Mouse (Mus musculus): ENCODE results near the gene Zfp652. TPM values are rescaled to one million over a fixed set of nuclear protein-coding genes. Genes with fewer than 3 reads are reported as not detected.

The Zfp652 gene
- polyA plus RNA-seq, 1 experiment from 2014 or later = 28.2 TPM

GRCm38 (mm10) chr11:95792950-95793509 lies 80.6 kb downstream of the Zfp652 start:
- peaks cover 8% of the 10 kb centered on the region for H3K4me1 ChIP-seq
- H3K9ac ChIP-seq (replicated peaks) = no peak overlapping the region
- no peak overlapping the region for H3K4me2 ChIP-seq (replicated peaks)
- H3K27me3 ChIP-seq = peaks cover 23% of the 10 kb centered on the region
- H3K36me3 ChIP-seq = no peaks in the 10 kb centered on the region
- H3K27ac ChIP-seq (replicated peaks) = no peak overlapping the region
- WGBS = 91% methylated on average over 8 of the region's 8 CpGs
- H3K4me3 ChIP-seq = no peak overlapping the region
- ATAC-seq (ENCODE audit: low FRiP score, low read depth) = no peak
- no peaks in the 10 kb centered on the region for H3K9me3 ChIP-seq

DNA sequence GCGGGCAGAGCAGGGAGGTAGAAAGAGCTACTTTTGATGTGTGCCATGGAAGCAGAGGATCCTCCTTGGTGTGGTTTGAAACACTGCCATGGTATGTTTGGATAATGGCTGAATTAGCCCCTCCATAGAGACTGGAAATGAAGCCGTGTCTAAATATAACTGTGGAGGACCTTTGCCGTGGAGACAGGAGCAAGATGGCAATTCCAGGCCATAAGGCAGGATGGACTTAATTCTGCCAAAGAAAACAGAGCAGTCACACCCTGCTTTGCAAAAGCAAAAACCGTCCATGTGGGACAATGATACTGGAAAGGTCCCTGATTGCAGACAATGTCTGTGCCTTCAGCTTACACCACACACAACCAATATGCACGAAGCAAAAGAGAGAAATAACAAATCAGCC lies 81.7 kb downstream of the Zfp652 start:
- 71% methylated on average over 5 of the region's 5 CpGs for WGBS
- H3K36me3 ChIP-seq = no peaks in the 10 kb centered on the region
- H3K9me3 ChIP-seq = no peaks in the 10 kb centered on the region
- peaks cover 29% of the 10 kb centered on the region for H3K27me3 ChIP-seq
- H3K4me1 ChIP-seq = peaks cover 8% of the 10 kb centered on the region
- ATAC-seq (ENCODE audit: low FRiP score, low read depth) = no peak
- H3K4me2 ChIP-seq (replicated peaks) = no peak overlapping the region
- no peak overlapping the region for H3K9ac ChIP-seq (replicated peaks)
- H3K27ac ChIP-seq (replicated peaks) = no peak overlapping the region
- H3K4me3 ChIP-seq = no peak overlapping the region

DNA sequence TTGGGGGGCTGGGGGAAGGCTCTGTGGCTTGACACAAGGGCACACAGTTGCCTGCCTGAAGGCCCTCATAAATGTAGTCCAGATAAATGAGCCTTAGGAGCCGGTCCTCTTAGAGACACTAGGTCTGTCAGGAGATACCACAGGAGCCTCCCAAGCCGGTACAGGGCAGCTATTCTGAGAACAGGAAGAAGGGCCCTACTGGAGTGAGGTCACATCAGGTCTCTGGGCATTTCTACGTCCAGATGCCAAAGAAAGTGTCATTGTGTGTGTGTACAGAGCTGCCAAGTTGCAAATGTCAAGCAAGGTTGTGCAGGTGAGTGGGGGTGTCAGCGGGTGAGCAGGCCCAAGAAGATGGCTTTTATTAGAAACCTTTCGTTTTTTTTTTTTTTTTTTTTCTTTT lies 83.1 kb downstream of the Zfp652 start:
- Histone ChIP-seq H3K4me3 (no peak overlapping the region), H3K27ac (replicated peaks) (no peak overlapping the region), H3K4me1 (peaks cover 8% of the 10 kb centered on the region), H3K27me3 (peaks cover 29% of the 10 kb centered on the region), H3K4me2 (replicated peaks) (no peak overlapping the region), H3K36me3 (no peaks in the 10 kb centered on the region), H3K9ac (replicated peaks) (no peak overlapping the region), H3K9me3 (no peaks in the 10 kb centered on the region)
- 77% methylated on average over 5 of the region's 5 CpGs for WGBS
- no peak for ATAC-seq (ENCODE audit: low FRiP score, low read depth)

DNA sequence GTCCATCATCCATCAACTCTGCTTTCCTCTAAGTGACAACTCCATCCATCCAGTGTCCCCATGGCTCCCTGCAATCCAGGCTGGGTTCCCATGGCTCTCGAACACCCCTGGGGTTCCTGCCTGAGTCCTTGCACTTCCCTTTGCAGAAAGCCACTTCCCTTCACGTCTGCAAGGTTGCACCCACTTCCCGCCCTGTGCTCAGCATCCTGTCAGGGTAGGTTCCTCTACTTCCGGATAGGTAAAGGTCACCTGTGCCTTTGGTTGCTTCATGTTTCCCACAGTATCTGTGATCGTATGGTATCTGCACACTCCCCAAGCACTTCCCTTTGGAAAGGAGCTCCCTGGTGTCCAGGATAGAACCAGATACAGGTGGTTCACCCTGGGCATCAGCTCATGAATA lies 92.5 kb downstream of the Zfp652 start:
- H3K4me3 ChIP-seq = no peak overlapping the region
- no peak overlapping the region for H3K4me2 ChIP-seq (replicated peaks)
- no peak for ATAC-seq (ENCODE audit: low FRiP score, low read depth)
- 0 out of 2 replicates have a peak, but pooled peaks cover 6% of the 10 kb centered on the region for H3K9me3 ChIP-seq
- no peaks in the 10 kb centered on the region for H3K27me3 ChIP-seq
- 76% methylated on average over 5 of the region's 5 CpGs for WGBS
- no peaks in the 10 kb centered on the region for H3K36me3 ChIP-seq
- peaks cover 6% of the 10 kb centered on the region; the same call in 1 of the 2 replicates for H3K4me1 ChIP-seq
- H3K9ac ChIP-seq (replicated peaks) = no peak overlapping the region
- no peak overlapping the region for H3K27ac ChIP-seq (replicated peaks)

DNA sequence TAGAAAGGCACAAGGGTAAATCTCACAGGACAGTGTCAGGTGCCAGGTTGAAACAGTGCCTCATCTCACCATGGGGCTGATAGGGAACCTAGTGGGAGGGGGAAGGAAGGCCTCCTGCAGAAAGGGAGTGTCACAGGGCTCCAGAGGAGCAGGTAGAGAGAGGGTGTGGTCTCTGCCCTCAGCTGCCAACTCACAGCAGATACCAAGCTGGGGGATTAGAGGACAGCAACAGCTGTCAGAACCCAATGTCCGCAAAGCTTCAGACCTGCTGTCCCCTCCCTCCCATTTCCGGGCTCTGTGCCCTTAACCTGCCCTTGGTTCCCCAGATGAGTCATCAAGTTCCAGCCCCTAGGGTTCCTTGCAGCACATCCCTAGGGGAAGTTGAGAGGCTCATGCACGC lies 93.1 kb downstream of the Zfp652 start:
- no peaks in the 10 kb centered on the region for H3K36me3 ChIP-seq
- peaks cover 8% of the 10 kb centered on the region; the same call in 1 of the 2 replicates for H3K4me1 ChIP-seq
- H3K27ac ChIP-seq (replicated peaks) = no peak overlapping the region
- H3K27me3 ChIP-seq = no peaks in the 10 kb centered on the region
- H3K4me2 ChIP-seq (replicated peaks) = no peak overlapping the region
- H3K9me3 ChIP-seq = 0 out of 2 replicates have a peak, but pooled peaks cover 6% of the 10 kb centered on the region
- ATAC-seq (ENCODE audit: low FRiP score, low read depth) = no peak
- H3K9ac ChIP-seq (replicated peaks) = no peak overlapping the region
- H3K4me3 ChIP-seq = no peak overlapping the region
- 46% methylated on average over 3 of the region's 3 CpGs for WGBS

GRCm38 (mm10) chr11:95807884-95808283 lies 95.4 kb downstream of the Zfp652 start:
- 85% methylated on average over 5 of the region's 5 CpGs for WGBS

DNA sequence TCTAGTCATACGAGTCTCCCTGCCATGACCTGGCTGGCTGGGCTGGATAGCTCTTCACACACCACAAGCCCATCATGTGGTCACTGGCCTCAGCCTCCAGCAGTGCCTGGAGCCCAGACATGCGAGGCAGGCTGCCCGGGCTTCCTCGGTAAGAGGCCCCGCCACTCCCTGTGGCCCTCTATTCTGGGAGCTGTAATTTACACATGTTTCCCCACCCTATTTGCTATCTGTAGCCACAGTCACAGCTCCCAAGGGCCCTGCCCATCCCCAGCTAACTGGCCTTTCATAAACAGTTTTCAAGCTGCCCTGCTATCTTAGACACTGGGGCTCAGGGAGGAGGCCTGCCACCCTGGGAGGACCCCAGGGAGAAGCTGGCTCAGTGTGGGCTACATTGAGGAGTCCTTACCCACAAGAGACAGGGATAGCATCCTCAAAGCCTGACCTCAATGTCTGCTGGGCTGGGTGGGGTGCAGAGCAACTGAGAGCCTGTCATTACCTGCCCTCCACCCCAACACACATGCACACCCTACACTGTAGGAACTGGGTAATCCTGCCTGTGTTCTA lies 96.1 kb downstream of the Zfp652 start:
- ATAC-seq (ENCODE audit: low FRiP score, low read depth) = no peak
- no peaks in the 10 kb centered on the region for H3K27me3 ChIP-seq

More at GRCm38 (mm10) chr11:95807884-95808283, 95.4 kb downstream of the Zfp652 start:
- Histone ChIP-seq H3K9ac (replicated peaks) (no peak overlapping the region), H3K9me3 (0 out of 2 replicates have a peak, but pooled peaks cover 6% of the 10 kb centered on the region), H3K4me1 (peaks cover 8% of the 10 kb centered on the region; the same call in 1 of the 2 replicates), H3K27me3 (no peaks in the 10 kb centered on the region), H3K4me3 (no peak overlapping the region), H3K27ac (replicated peaks) (no peak overlapping the region), H3K4me2 (replicated peaks) (no peak overlapping the region), H3K36me3 (no peaks in the 10 kb centered on the region)
- ATAC-seq (ENCODE audit: low FRiP score, low read depth) = no peak

DNA sequence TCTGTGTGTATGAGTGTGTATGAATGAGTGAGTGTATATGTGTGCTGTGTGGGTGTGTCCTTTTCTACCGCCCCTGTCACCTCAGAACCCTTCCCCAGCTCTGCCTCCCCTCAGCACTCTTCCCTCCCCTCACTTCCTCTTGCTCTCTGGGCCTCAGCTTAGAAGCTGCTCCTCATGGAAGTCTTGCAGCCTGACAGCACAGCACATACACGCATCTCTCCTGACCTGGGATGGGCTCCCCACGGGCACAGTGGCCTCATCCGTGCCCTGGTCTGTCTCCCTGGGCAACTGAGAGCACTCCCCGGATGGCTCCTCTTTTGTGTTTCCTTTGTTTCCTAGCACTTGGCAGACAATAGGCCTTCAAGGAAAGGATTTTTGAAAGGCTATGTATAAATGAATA lies 97.1 kb downstream of the Zfp652 start:
- 0 out of 2 replicates have a peak, but pooled peaks cover 6% of the 10 kb centered on the region for H3K9me3 ChIP-seq
- H3K27me3 ChIP-seq = no peaks in the 10 kb centered on the region
- 6% methylated on average over 5 of the region's 5 CpGs for WGBS
- no peak overlapping the region for H3K27ac ChIP-seq (replicated peaks)
- H3K4me1 ChIP-seq = peaks cover 8% of the 10 kb centered on the region; the same call in 1 of the 2 replicates
- H3K9ac ChIP-seq (replicated peaks) = no peak overlapping the region
- no peaks in the 10 kb centered on the region for H3K36me3 ChIP-seq
- H3K4me3 ChIP-seq = no peak overlapping the region
- ATAC-seq (ENCODE audit: low FRiP score, low read depth) = no peak
- no peak overlapping the region for H3K4me2 ChIP-seq (replicated peaks)

More for the DNA sequence above, 96.1 kb downstream of the Zfp652 start:
- no peak overlapping the region for H3K27ac ChIP-seq (replicated peaks)
- no peaks in the 10 kb centered on the region for H3K36me3 ChIP-seq
- H3K4me2 ChIP-seq (replicated peaks) = no peak overlapping the region
- H3K4me1 ChIP-seq = peaks cover 8% of the 10 kb centered on the region; the same call in 1 of the 2 replicates
- no peak overlapping the region for H3K4me3 ChIP-seq
- H3K9ac ChIP-seq (replicated peaks) = no peak overlapping the region
- 75% methylated on average over 5 of the region's 5 CpGs for WGBS
- 0 out of 2 replicates have a peak, but pooled peaks cover 6% of the 10 kb centered on the region for H3K9me3 ChIP-seq

- no peak for ATAC-seq (ENCODE audit: low FRiP score, low read depth)
- Histone ChIP-seq H3K4me1 (peaks cover 8% of the 10 kb centered on the region; the same call in 1 of the 2 replicates), H3K27me3 (no peaks in the 10 kb centered on the region), H3K4me2 (replicated peaks) (no peak overlapping the region), H3K36me3 (no peaks in the 10 kb centered on the region), H3K9ac (replicated peaks) (no peak overlapping the region), H3K9me3 (0 out of 2 replicates have a peak, but pooled peaks cover 6% of the 10 kb centered on the region), H3K4me3 (no peak overlapping the region), H3K27ac (replicated peaks) (no peak overlapping the region)
- WGBS = 62% methylated on average over 7 of the region's 7 CpGs
Observed at GRCm38 (mm10) chr11:95810828-95811227, 98.4 kb downstream of the Zfp652 start.

- 85% methylated on average over 6 of the region's 6 CpGs for WGBS
- Histone ChIP-seq H3K9ac (replicated peaks) (no peak overlapping the region), H3K9me3 (0 out of 2 replicates have a peak, but pooled peaks cover 6% of the 10 kb centered on the region), H3K4me1 (peaks cover 8% of the 10 kb centered on the region; the same call in 1 of the 2 replicates), H3K36me3 (no peaks in the 10 kb centered on the region), H3K27me3 (no peaks in the 10 kb centered on the region), H3K4me2 (replicated peaks) (no peak overlapping the region), H3K4me3 (no peak overlapping the region), H3K27ac (replicated peaks) (no peak overlapping the region)
- no peak for ATAC-seq (ENCODE audit: low FRiP score, low read depth)
Observed at GRCm38 (mm10) chr11:95811741-95812140, 99.3 kb downstream of the Zfp652 start.

DNA sequence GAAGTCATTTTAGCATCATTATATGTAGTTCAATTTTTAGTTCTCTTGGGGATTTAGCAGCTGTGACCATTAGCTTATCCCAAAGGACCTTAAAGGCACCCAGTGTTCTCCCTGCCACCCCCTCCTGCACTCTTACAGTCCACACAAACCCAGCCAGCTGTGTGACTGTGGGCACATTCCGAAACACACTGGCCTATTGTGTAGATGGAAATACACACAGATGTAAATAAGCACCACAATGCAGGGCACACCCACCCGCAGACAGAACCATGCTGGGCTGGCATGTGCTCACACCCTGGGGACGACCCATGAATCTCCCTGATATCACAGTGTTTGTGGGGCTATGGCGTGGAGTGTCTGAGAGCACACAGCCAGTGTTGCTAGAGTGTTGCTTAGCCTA lies 99.8 kb downstream of the Zfp652 start:
- no peak for ATAC-seq (ENCODE audit: low FRiP score, low read depth)
- Histone ChIP-seq H3K9me3 (0 out of 2 replicates have a peak, but pooled peaks cover 6% of the 10 kb centered on the region), H3K27ac (replicated peaks) (no peak overlapping the region), H3K9ac (replicated peaks) (no peak overlapping the region), H3K4me2 (replicated peaks) (no peak overlapping the region), H3K4me3 (no peak overlapping the region), H3K36me3 (no peaks in the 10 kb centered on the region), H3K27me3 (no peaks in the 10 kb centered on the region), H3K4me1 (peaks cover 8% of the 10 kb centered on the region; the same call in 1 of the 2 replicates)
- WGBS = 68% methylated on average over 4 of the region's 4 CpGs

DNA sequence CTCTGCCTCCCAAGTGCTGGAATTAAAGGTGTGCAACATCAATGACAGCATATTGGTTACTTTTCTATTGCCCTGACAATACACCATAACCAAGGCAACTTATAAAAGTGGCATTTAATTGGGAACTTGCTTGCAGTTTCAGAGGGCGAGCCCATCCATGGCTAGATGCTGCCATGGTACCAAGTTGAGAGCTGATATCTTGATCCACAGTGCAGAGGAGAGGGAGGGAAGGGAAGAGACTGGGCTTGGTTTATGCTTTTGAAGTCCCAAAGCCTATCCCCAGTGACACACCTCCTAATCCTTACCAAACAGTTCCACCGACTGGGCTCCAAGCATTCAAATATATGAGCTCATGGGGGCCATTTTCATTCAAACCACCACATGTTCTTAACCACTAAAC lies 101.6 kb downstream of the Zfp652 start:
- WGBS = 90% methylated on average over 2 of the region's 2 CpGs
- Histone ChIP-seq H3K4me3 (no peak overlapping the region), H3K27me3 (no peaks in the 10 kb centered on the region), H3K4me2 (replicated peaks) (no peak overlapping the region), H3K9ac (replicated peaks) (no peak overlapping the region), H3K9me3 (no peaks in the 10 kb centered on the region), H3K4me1 (peaks cover 8% of the 10 kb centered on the region; the same call in 1 of the 2 replicates), H3K36me3 (no peaks in the 10 kb centered on the region), H3K27ac (replicated peaks) (no peak overlapping the region)
- no peak for ATAC-seq (ENCODE audit: low FRiP score, low read depth)
